Mouse (Mus musculus) liver, embryonic 14.5 days (tissue): Measurements from ENCODE around the gene Aurkb.

Source experiments
- CTCF ChIP-seq: IDR thresholded peaks from 2 replicates; pipeline ENCODE4 v1.5.1; 2016; ENCODE audit warnings: antibody characterized with exemption, low read depth, control low read depth
- EP300 ChIP-seq: IDR thresholded peaks from 2 replicates; pipeline ENCODE4 v1.6.1; 2016; ENCODE audit warnings: antibody characterized with exemption, low read depth

DNA sequence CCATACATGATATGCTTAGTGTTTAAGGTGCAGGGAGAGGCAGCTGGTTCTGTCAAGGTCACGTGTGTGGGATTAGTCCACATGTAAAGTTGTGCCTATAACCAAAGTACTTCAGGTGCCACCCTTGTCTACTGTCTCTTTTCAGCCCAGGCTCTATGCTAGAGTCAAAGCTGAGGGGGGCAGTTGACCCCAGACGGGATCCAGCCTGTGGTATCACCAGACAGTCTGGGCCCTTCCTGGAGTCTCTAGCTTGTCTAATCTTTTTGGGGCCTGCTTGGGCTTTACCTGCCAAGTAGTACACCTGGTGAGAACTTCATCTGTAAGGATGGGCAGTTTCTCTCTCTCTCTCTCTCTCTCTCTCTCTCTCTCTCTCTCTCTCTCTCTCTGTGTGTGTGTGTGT lies 42.1 kb downstream of the Aurkb start:
- TF ChIP-seq EP300, result no peak
- TF ChIP-seq CTCF, result no peak
